Mouse (Mus musculus) forebrain, embryonic 12.5 days (tissue): ENCODE results near the gene Mark2. TPM values are rescaled to one million over a fixed set of nuclear protein-coding genes. Genes with fewer than 3 reads are reported as not detected.
A peak's percentile ranks its signal among the peaks of the same experiment; 100 is the strongest.

Experiments used
- ATAC-seq: fragments of 200-750 bp; cut with Nextera tagmentation; 2 replicates; pipeline ENCODE4 v1.8.0; 2017; ENCODE audit warnings: moderate TSS enrichment; ENCODE audit not compliant: low FRiP score
- H3K27ac ChIP-seq: fragments of 300-500 bp; sonication (generic); 2 replicates; pipeline ENCODE4 v1.5.1; 2016; ENCODE audit warnings: mild to moderate bottlenecking
- H3K27me3 ChIP-seq: fragments of 300-500 bp; sonication (generic); 2 replicates; pipeline ENCODE4 v1.6.1; 2016; ENCODE audit warnings: mild to moderate bottlenecking
- H3K36me3 ChIP-seq: fragments of 300-500 bp; sonication (generic); replicated peaks from 2 replicates; pipeline ENCODE4 v1.6.1; 2016; ENCODE audit warnings: mild to moderate bottlenecking
- H3K4me1 ChIP-seq: fragments of 300-500 bp; sonication (generic); 2 replicates; pipeline ENCODE4 v1.6.1; 2016
- H3K4me2 ChIP-seq: fragments of 300-500 bp; sonication (generic); 2 replicates; pipeline ENCODE4 v1.6.1; 2016; ENCODE audit warnings: mild to moderate bottlenecking, moderate library complexity
- H3K4me3 ChIP-seq: fragments of 300-500 bp; sonication (generic); replicated peaks from 2 replicates; pipeline ENCODE4 v1.5.1; 2016; ENCODE audit warnings: mild to moderate bottlenecking
- H3K9ac ChIP-seq: fragments of 300-500 bp; sonication (generic); 2 replicates; pipeline ENCODE4 v1.6.1; 2016; ENCODE audit warnings: mild to moderate bottlenecking
- H3K9me3 ChIP-seq: fragments of 300-500 bp; sonication (generic); 2 replicates; pipeline ENCODE4 v1.6.1; 2016
- WGBS: fragments of 180-500 bp; shearing (Covaris S2); methylation state at CpG from one replicate; pipeline ENCODE4 v1.1.7; 2016; 5-methylcytosine and 5-hydroxymethylcytosine counted together
- polyA plus RNA-seq: library from polyadenylated mRNA; unstranded; fragments of >200 nt; fragmentation: Nextera tagmentation; extraction: Ambion mirVana; gene quantifications from 2 replicates; pipeline ENCODE4 v1.2.1, GENCODE M21; 2016

Gene Mark2
- polyA plus RNA-seq, 1 experiment from 2014 or later: 53.5 TPM

GRCm38 (mm10) chr19:7240782-7241690 lies 100.6 kb downstream of the Mark2 start, which contains the start of gene Naa40:
Naa40 (minus strand) TSS chr19:7241183.
- ATAC-seq: peak; percentile 97
- Histone ChIP-seq H3K27me3 (no peaks in the 10 kb centered on the region; the same call in 1 of the 2 replicates), H3K4me1 (peaks cover 32% of the 10 kb centered on the region), H3K9ac (peak within 1 kb of the TSS; percentile 83), H3K4me3 (peak within 1 kb of the TSS; percentile 66), H3K4me2 (peak within 1 kb of the TSS; percentile 99), H3K9me3 (no peaks in the 10 kb centered on the region), H3K27ac (peak within 1 kb of the TSS; percentile 87), H3K36me3 (peaks cover 13% of the 10 kb centered on the region; the same call in 1 of the 2 replicates)
- WGBS: under 1% methylated on average over 80 of the region's 80 CpGs

GRCm38 (mm10) chr19:7240291-7240690 lies 101.4 kb downstream of the Mark2 start:
- ATAC-seq: no peak
- Histone ChIP-seq H3K36me3 (peaks cover 13% of the 10 kb centered on the region; the same call in 1 of the 2 replicates), H3K27me3 (no peaks in the 10 kb centered on the region; the same call in 1 of the 2 replicates), H3K4me3 (peak overlapping the region; percentile 66), H3K4me1 (peaks cover 32% of the 10 kb centered on the region), H3K4me2 (peak overlapping the region; percentile 99), H3K27ac (peak overlapping the region; percentile 87), H3K9ac (peak overlapping the region; percentile 83), H3K9me3 (no peaks in the 10 kb centered on the region)
- 4% methylated on average over 13 of the region's 13 CpGs for WGBS

GRCm38 (mm10) chr19:7239574-7239973 lies 102.1 kb downstream of the Mark2 start:
- WGBS: 83% methylated on average over 3 of the region's 3 CpGs
- Histone ChIP-seq H3K4me3 (peak overlapping the region; percentile 66), H3K4me2 (peak overlapping the region; percentile 99), H3K9ac (peak overlapping the region; percentile 83), H3K27ac (no peak overlapping the region), H3K9me3 (no peaks in the 10 kb centered on the region), H3K4me1 (peaks cover 32% of the 10 kb centered on the region), H3K36me3 (peaks cover 13% of the 10 kb centered on the region; the same call in 1 of the 2 replicates), H3K27me3 (no peaks in the 10 kb centered on the region; the same call in 1 of the 2 replicates)
- no peak for ATAC-seq

- no peaks in the 10 kb centered on the region for H3K9me3 ChIP-seq
- H3K4me1 ChIP-seq: peaks cover 32% of the 10 kb centered on the region
- H3K36me3 ChIP-seq: peaks cover 37% of the 10 kb centered on the region
- H3K9ac ChIP-seq: no peak overlapping the region
- no peak for ATAC-seq
- 92% methylated on average over 4 of the region's 4 CpGs for WGBS
- no peaks in the 10 kb centered on the region for H3K27me3 ChIP-seq
- no peak overlapping the region for H3K4me2 ChIP-seq
- H3K27ac ChIP-seq: no peak overlapping the region
- H3K4me3 ChIP-seq: no peak overlapping the region
Measured at GRCm38 (mm10) chr19:7236742-7237141, 104.9 kb downstream of the Mark2 start.

GRCm38 (mm10) chr19:7236011-7236410 lies 105.6 kb downstream of the Mark2 start:
- WGBS: 95% methylated on average over 2 of the region's 2 CpGs
- H3K9ac ChIP-seq: 0 out of 2 replicates have a peak overlapping the region, but pooled peaks have one; percentile 4
- no peak overlapping the region for H3K27ac ChIP-seq
- H3K4me3 ChIP-seq: no peak overlapping the region
- no peak for ATAC-seq
- no peak overlapping the region for H3K4me2 ChIP-seq
- H3K9me3 ChIP-seq: no peaks in the 10 kb centered on the region
- peaks cover 26% of the 10 kb centered on the region for H3K4me1 ChIP-seq
- peaks cover 44% of the 10 kb centered on the region for H3K36me3 ChIP-seq
- H3K27me3 ChIP-seq: no peaks in the 10 kb centered on the region

GRCm38 (mm10) chr19:7235461-7235860 lies 106.2 kb downstream of the Mark2 start:
- Histone ChIP-seq H3K9ac (no peak overlapping the region), H3K4me1 (peaks cover 26% of the 10 kb centered on the region), H3K9me3 (no peaks in the 10 kb centered on the region), H3K36me3 (peaks cover 48% of the 10 kb centered on the region), H3K27ac (no peak overlapping the region), H3K27me3 (no peaks in the 10 kb centered on the region), H3K4me3 (no peak overlapping the region), H3K4me2 (no peak overlapping the region)
- ATAC-seq: no peak
- 95% methylated on average over 9 of the region's 9 CpGs for WGBS

- no peaks in the 10 kb centered on the region for H3K27me3 ChIP-seq
- no peak overlapping the region for H3K9ac ChIP-seq
- peaks cover 56% of the 10 kb centered on the region for H3K36me3 ChIP-seq
- no peaks in the 10 kb centered on the region for H3K9me3 ChIP-seq
- no peak overlapping the region for H3K27ac ChIP-seq
- H3K4me1 ChIP-seq: peaks cover 19% of the 10 kb centered on the region
- H3K4me3 ChIP-seq: no peak overlapping the region
- H3K4me2 ChIP-seq: no peak overlapping the region
- peak; percentile 85 for ATAC-seq
- 60% methylated on average over 8 of the region's 8 CpGs for WGBS
Measured at GRCm38 (mm10) chr19:7234537-7235221, 107.0 kb downstream of the Mark2 start.

GRCm38 (mm10) chr19:7226511-7226914 lies 115.1 kb downstream of the Mark2 start:
- Histone ChIP-seq H3K4me1 (no peaks in the 10 kb centered on the region), H3K36me3 (peaks cover 59% of the 10 kb centered on the region), H3K9ac (no peak overlapping the region), H3K4me3 (no peak overlapping the region), H3K27ac (no peak overlapping the region), H3K4me2 (no peak overlapping the region), H3K27me3 (no peaks in the 10 kb centered on the region), H3K9me3 (no peaks in the 10 kb centered on the region)
- 81% methylated on average over 6 of the region's 6 CpGs for WGBS
- ATAC-seq: no peak

Other genes with a start within 250 kb of the Mark2 start
- gene Flrt1, start 236.1 kb downstream of the Mark2 start, polyA plus RNA-seq: 7.3 and 8.0 TPM in 2 replicates
- 220 and 238 TPM in 2 replicates for gene Otub1, start 135.5 kb downstream of the Mark2 start, polyA plus RNA-seq
- gene Cox8a, start 124.2 kb downstream of the Mark2 start, polyA plus RNA-seq: 781 and 789 TPM in 2 replicates
- gene Naa40, start 100.7 kb downstream of the Mark2 start, polyA plus RNA-seq: 90.0 and 92.2 TPM in 2 replicates
- 88.6 and 89.4 TPM in 2 replicates for gene Rcor2, start 74.5 kb downstream of the Mark2 start, polyA plus RNA-seq
- 41.9 and 42.4 TPM in 2 replicates for gene Spindoc, start 41.1 kb upstream of the Mark2 start, polyA plus RNA-seq
- gene 2700081O15Rik, start 75.8 kb upstream of the Mark2 start, polyA plus RNA-seq: 16.3 and 18.6 TPM in 2 replicates
- 383 and 409 TPM in 2 replicates for gene Rtn3, start 141.4 kb upstream of the Mark2 start, polyA plus RNA-seq
- 8.4 and 9.2 TPM in 2 replicates for gene Atl3, start 152.2 kb upstream of the Mark2 start, polyA plus RNA-seq
- gene Pla2g16, start 215.6 kb upstream of the Mark2 start, polyA plus RNA-seq: 4.4 and 5.0 TPM in 2 replicates